Mouse (Mus musculus): Measurements from ENCODE around the gene Aga.

GRCm38 (mm10) chr8:53511551-53512127, at the start of gene Aga:
- TF ChIP-seq CTCF (IDR thresholded peaks at IDR 0.05; ENCODE audit: low read depth, low read length) (no peak), POLR2AphosphoS5 (IDR thresholded peaks at IDR 0.05; ENCODE audit: insufficient replicate concordance, low read depth, low read length) (no peak), GATA1 (IDR thresholded peaks at IDR 0.05; ENCODE audit: borderline replicate concordance, low read length) (no peak)
